ENCODE assay signal across 21 mouse cellular contexts in genomic region chr12:69573271-69573670, GRCm38 (mm10). TPM values are rescaled to one million over a fixed set of nuclear protein-coding genes. Genes with fewer than 3 reads are reported as not detected.
DNase-seq lines count a peak whose midpoint lies in the region; ATAC-seq and TF ChIP-seq lines count a peak whose summit lies in the region.
"Had no signal": no experiment of that assay in that cellular context is flagged by ENCODE, and none has a peak within 500 bp of the region (broad histone marks: within the 10 kb centered on the region; RNA-seq: fewer than 3 reads in every experiment).

No protein-coding gene starts in this region.

- TF ChIP-seq POLR2A in small intestine, adult 2 months (IDR thresholded peaks at IDR 0.05; ENCODE audit: low read depth, low read length): no peak

- no peak for TF ChIP-seq CTCF in lung, postnatal 0 days (IDR thresholded peaks at IDR 0.05)
- TF ChIP-seq CTCF in small intestine, adult 2 months (IDR thresholded peaks at IDR 0.05; ENCODE audit: extremely low read depth, insufficient read length, insufficient replicate concordance, low read depth, low read length): no peak
- no peak for TF ChIP-seq CTCF in midbrain, postnatal 0 days (IDR thresholded peaks at IDR 0.05)

- 0 out of 2 replicates have a peak overlapping the region, but pooled peaks have one; percentile 79 for H3K27ac ChIP-seq in lung, postnatal 0 days (ENCODE audit: low read length)
- H3K27ac ChIP-seq in small intestine, adult 2 months (ENCODE audit: insufficient read depth, low read depth, low read length): peak overlapping the region; percentile 52; the same call in 1 of the 2 replicates
- H3K27ac ChIP-seq in midbrain, postnatal 0 days (ENCODE audit: low read depth, low read length): no peak overlapping the region
- H3K27ac ChIP-seq: forebrain, embryonic 12.5 days; hindbrain, embryonic 12.5 days; kidney, postnatal 0 days had no signal

- peak; percentile 59 for DNase-seq in heart, adult 11 months
- no peak for DNase-seq in heart, adult 8-10 months (ENCODE audit: low spot score)
- peak; percentile 39 for DNase-seq in lung, postnatal 0 days (ENCODE audit: low spot score)
- no peak for DNase-seq in lung, postnatal 10 days
- no peak for DNase-seq in urinary bladder, adult 2 months (ENCODE audit: low spot score)
- DNase-seq in midbrain, postnatal 0 days (ENCODE audit: low spot score): no peak
- DNase-seq: adrenal gland, postnatal 25 days; cerebellum, adult 18-20 months; cerebellum, postnatal 10 days; forebrain, postnatal 0 days; gastrocnemius, postnatal 10 days; kidney, adult 18-20 months; kidney, postnatal 4 days; liver, embryonic 13.5 days; midbrain, embryonic 14.5 days; thymus, postnatal 14 days had no signal

- H3K4me1 ChIP-seq in lung, postnatal 0 days (ENCODE audit: insufficient read depth, low read depth, low read length): peaks cover 5% of the 10 kb centered on the region
- H3K4me1 ChIP-seq in small intestine, adult 2 months (ENCODE audit: control insufficient read depth, insufficient read depth, insufficient read length, low read length): peaks cover 2% of the 10 kb centered on the region; the same call in 1 of the 2 replicates
- H3K4me1 ChIP-seq in midbrain, postnatal 0 days (ENCODE audit: insufficient read depth, low read length): no peaks in the 10 kb centered on the region
- H3K4me1 ChIP-seq: forebrain, embryonic 12.5 days had no signal

- no peaks in the 10 kb centered on the region for H3K9me3 ChIP-seq in lung, postnatal 0 days (ENCODE audit: low read length)
- H3K9me3 ChIP-seq in midbrain, postnatal 0 days (ENCODE audit: low read length): no peaks in the 10 kb centered on the region
- H3K9me3 ChIP-seq: forebrain, embryonic 12.5 days; hindbrain, embryonic 12.5 days; liver, embryonic 13.5 days had no signal

- H3K4me3 ChIP-seq in lung, postnatal 0 days (ENCODE audit: low read depth, low read length): no peak overlapping the region
- no peak overlapping the region for H3K4me3 ChIP-seq in small intestine, adult 2 months (ENCODE audit: low read depth, low read length)
- H3K4me3 ChIP-seq in midbrain, postnatal 0 days (ENCODE audit: low read depth, low read length): no peak overlapping the region
- H3K4me3 ChIP-seq: forebrain, embryonic 12.5 days; hindbrain, embryonic 12.5 days; liver, embryonic 13.5 days had no signal

- H3K36me3 ChIP-seq in lung, postnatal 0 days (ENCODE audit: insufficient read depth, low read length): no peaks in the 10 kb centered on the region; the same call in 1 of the 2 replicates
- H3K36me3 ChIP-seq in small intestine, adult 2 months (ENCODE audit: control insufficient read depth, insufficient read depth, low read length): peaks cover 11% of the 10 kb centered on the region
- H3K36me3 ChIP-seq in midbrain, postnatal 0 days (ENCODE audit: insufficient read depth, low read length): peaks cover 24% of the 10 kb centered on the region

- peak; percentile 14; the same call in 1 of the 2 replicates for ATAC-seq in lung, postnatal 0 days
- no peak for ATAC-seq in midbrain, postnatal 0 days (ENCODE audit: low FRiP score)
- ATAC-seq: forebrain, postnatal 0 days; Patski had no signal

- H3K4me2 ChIP-seq in lung, postnatal 0 days (replicated peaks; ENCODE audit: low read depth, low read length): no peak overlapping the region
- no peak overlapping the region for H3K4me2 ChIP-seq in midbrain, postnatal 0 days (ENCODE audit: low read depth, low read length, poor library complexity, severe bottlenecking)
- H3K4me2 ChIP-seq: forebrain, embryonic 12.5 days; hindbrain, embryonic 12.5 days had no signal

- no peaks in the 10 kb centered on the region for H3K27me3 ChIP-seq in lung, postnatal 0 days (replicated peaks; ENCODE audit: insufficient read depth, low read length)
- H3K27me3 ChIP-seq in small intestine, adult 2 months (ENCODE audit: control insufficient read depth, insufficient read depth, low read length): no peaks in the 10 kb centered on the region
- H3K27me3 ChIP-seq in midbrain, postnatal 0 days (ENCODE audit: insufficient read depth, low read length): no peaks in the 10 kb centered on the region
- H3K27me3 ChIP-seq: forebrain, embryonic 12.5 days; hindbrain, embryonic 12.5 days; liver, embryonic 13.5 days; Patski had no signal

- TF ChIP-seq EP300 in lung, postnatal 0 days (IDR thresholded peaks at IDR 0.05): no peak

- 74% methylated on average over 8 of the region's 8 CpGs for WGBS in lung, postnatal 0 days
- 71% methylated on average over 8 of the region's 8 CpGs for WGBS in small intestine, adult 2 months
- 94% methylated on average over 8 of the region's 8 CpGs for WGBS in midbrain, postnatal 0 days

- no peak overlapping the region for H3K9ac ChIP-seq in lung, postnatal 0 days (replicated peaks; ENCODE audit: low read depth)
- H3K9ac ChIP-seq in midbrain, postnatal 0 days (replicated peaks; ENCODE audit: low read length, poor library complexity, severe bottlenecking): no peak overlapping the region
- H3K9ac ChIP-seq: forebrain, embryonic 12.5 days; forebrain, postnatal 0 days; hindbrain, embryonic 12.5 days; liver, embryonic 13.5 days had no signal

RNA-seq across cellular contexts. Expression of gene Vcpkmt, which starts 9.6 kb away (rescaled TPM):
- total RNA-seq in heart, adult 8-10 months (2022): 1 to 10 TPM; 2.7 to 3.7 (median 3.3) TPM
- 20.6 and 25.6 TPM in 2 replicates for polyA plus RNA-seq in lung, postnatal 0 days (2015; fragmentation: Nextera tagmentation; extraction: Ambion mirVana)
- polyA plus RNA-seq in small intestine, adult 2 months (2012; rRNA removed): 4.4 and 7.6 TPM in 2 replicates
- polyA plus RNA-seq in urinary bladder, adult 2 months (2012; rRNA removed): 9.4 and 9.8 TPM in 2 replicates
- 7.5 and 9.4 TPM in 2 replicates for total RNA-seq in midbrain, postnatal 0 days (2014; rRNA removed)
- 32.2 and 32.5 TPM in 2 replicates for polyA plus RNA-seq in midbrain, postnatal 0 days (2015; fragmentation: Nextera tagmentation; extraction: Ambion mirVana)

Comparison
In these comparisons a context has a peak if more than half of its experiments do, and no peak if none do; other contexts are left out.
1. DNase-seq: peak in heart, adult 11 months (single experiment) and lung, postnatal 0 days (single experiment); none in heart, adult 8-10 months (single experiment), lung, postnatal 10 days (single experiment), urinary bladder, adult 2 months (single experiment) and midbrain, postnatal 0 days (single experiment).